Mouse (Mus musculus) lung, postnatal 36 days (tissue): ENCODE measurements at regions not wholly inside any gene's neighbourhood (a gene's known extent, or its start where the extent isn't known, plus 50 kb on each side); places are given as distances from the start of the nearest gene placed in this dataset.

Source experiments
- DNase-seq: peaks from one replicate; pipeline ENCODE4 v3.0.0; 2022; ENCODE audit warnings: mixed read lengths

DNA sequence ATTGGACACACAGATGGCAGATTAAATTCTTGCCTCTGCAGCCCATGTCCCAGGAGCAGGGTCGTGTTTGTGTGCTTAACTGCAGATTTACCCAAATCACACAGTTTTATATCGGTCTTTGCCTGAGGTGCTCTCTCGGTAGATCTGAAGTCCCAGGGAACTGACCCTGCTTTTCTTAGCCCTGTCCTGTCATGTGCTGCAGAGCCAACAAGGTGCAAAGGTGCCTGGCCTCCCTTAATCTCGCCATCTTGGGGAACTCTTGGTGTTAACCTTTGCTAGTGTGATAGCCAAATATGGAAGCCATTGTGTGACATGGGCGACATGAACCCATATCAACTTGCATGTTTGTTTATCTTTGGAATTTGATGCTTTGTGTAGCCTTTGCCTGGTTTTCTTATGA lies 107.1 kb upstream of the Lyplal1 start:
- no peak for DNase-seq

DNA sequence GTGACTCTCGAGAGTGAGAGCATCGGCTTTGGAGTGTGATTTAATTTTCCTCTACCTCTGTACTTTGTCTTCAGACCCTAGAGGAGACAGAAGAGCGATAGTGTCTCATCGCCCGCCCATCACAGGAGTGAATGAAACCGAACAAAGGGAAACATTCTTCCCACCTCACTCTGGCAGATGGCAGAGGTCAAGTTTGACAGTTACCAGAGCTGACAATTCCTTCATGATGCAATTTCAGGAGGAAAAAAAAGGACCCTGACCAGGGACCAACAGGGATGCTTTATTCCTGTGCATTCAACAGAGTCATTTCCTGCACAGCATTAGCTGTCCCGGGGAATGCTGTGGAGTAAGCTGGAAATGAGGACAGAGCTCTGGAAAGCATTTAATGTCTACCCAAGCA lies 106.3 kb upstream of the Lyplal1 start:
- DNase-seq = no peak

DNA sequence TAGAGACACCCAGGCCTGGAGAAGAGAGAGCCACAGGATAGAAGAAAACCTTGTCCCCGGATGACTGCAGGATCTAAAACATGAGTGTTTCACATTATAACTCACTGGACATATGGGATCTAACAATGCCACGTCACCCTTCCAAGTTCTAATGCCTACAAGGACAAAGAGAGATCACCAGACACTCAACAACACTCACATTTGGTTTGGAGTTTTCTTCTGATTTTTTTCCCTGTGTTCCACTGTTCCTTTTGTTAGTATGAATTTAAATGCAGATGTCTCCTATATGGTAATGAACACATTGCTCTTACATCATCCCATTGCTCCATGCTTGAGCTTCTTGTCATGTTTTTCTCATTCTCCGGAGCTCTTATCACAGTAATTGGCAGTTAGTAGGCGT lies 101.9 kb upstream of the Lyplal1 start:
- no peak for DNase-seq

DNA sequence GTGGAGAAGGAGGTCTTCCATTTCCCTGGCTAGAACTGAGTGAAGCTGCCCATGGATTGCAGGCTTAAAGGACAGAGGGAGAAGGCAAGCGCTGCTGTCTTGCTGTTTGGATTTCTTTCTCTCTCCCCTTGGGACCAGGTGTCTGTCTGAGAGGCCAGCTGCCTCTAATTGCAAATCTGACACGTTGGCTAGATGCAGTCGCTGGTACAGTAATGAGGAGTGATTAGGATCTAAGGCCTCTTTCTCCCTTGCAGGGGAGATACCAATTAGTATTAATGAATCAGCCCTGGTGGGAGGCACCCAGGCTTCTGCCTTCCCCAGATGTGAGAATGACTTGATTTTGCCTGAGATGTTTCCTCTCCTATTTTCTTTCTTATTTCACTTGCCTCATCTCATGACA lies 100.1 kb upstream of the Lyplal1 start:
- DNase-seq = no peak

DNA sequence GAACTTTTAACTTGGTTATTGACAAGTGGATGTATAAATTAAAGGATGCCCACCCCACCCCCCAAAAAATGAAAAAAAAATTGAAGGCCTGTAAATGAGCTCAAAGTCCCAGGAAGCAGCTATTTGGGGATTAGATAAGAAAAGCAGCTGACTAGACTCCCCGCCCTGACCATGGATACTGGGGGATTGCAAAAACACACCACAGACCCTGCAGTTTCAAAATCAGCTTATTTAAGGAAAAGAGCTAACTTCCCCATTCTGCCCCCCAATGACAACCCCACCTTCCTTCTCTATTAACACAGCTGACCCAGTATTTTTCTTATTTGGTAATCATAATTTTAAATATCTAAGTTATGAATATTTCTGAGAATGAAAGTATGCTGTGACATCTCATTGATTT lies 87.0 kb upstream of the Lyplal1 start:
- peak; percentile 27 for DNase-seq

DNA sequence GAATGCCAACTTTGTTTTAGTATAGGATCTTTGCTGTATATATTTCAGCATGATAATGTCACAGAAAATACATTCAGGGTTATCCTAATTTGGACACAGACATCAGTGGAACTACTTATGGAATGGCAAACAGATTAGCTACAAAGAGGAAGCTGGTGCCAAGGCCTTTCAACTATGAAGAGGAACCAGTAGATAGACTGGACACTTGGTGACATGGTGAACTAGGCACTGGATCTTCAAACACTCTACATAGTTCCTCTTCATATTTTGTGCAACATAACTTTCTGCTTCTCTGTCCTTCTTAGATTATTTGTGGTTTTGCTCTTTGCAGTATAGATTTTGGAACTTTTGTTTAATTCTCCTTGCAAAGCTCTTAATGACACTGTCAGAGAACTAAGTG lies 85.4 kb upstream of the Lyplal1 start:
- peak; percentile 21 for DNase-seq

DNA sequence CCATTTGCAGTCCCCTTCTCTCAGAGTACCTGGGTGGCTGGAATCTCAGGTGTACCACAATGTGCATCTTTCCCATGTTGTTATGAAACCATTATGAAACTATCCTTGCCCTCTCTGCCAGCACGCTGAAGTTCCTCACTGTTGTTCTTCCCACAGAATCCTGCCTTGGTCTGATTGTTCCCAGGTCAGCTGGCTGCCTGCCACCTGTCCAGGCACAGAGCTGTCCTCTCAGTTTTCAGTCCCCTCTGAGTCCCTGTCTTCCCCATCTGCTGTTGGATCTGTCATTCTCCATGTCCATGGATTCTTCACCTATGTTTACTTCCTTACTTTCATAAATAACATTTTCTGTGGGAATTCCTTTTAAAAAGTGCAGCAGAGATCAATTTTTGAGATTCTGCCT lies 81.3 kb upstream of the Lyplal1 start:
- DNase-seq = no peak

DNA sequence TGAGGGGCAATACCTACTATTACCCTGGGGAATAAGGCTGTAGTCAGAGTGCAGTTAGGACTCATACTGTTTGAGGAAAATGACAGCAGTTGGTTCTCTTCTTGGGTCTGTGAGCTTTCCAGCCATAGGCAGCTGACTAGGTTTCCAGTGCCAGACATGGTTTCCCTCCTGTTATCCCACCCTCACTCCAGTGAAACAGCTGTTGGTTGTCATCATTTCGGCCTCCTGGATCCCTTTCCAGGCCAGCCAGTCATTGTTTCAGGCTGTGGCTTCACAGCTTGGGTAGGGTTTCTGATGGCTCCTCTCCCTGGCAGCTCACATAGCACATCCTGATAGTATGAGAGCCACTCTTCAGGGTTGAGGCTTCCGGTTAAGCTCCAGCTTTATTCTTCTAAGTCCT lies 79.9 kb upstream of the Lyplal1 start:
- DNase-seq = peak; percentile 43

DNA sequence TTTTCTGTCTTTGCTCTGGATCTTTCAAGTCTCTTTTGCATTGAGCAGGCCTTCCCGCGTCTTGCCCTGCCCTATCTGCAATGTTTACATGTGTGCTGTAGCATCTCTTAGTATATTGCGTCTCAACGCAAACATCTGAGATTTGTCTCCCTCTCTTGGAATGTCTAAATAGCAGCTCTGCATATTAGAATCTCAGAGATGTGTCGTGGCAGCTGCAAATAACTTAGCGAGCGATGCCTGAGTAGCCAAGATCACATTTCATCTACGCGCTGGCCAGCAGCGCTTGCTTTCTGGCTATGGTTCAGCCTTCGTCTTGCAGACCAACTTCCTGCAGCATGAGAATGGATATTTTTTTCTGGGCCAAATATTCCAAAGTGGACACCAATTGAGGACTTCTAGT lies 72.3 kb upstream of the Lyplal1 start:
- peak; percentile 31 for DNase-seq

DNA sequence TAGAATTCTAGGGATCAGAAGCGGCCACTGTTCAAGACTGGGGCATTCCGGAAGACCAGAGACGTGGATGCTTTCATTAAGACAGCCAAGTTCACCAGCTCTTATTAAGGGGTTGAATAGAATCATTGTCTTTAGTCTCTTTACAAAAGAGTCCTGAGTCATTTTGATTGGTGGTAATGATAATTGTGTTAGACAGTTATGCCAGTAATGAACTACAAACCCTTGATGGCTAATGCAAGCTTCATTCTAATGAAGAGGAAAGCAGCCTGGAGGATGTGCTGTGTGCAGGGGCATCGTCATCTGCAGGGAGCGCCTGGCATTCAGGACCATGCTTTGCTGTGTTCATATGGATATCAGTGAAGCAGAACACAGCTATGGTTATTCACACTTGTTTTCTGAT lies 70.3 kb upstream of the Lyplal1 start:
- DNase-seq = no peak

DNA sequence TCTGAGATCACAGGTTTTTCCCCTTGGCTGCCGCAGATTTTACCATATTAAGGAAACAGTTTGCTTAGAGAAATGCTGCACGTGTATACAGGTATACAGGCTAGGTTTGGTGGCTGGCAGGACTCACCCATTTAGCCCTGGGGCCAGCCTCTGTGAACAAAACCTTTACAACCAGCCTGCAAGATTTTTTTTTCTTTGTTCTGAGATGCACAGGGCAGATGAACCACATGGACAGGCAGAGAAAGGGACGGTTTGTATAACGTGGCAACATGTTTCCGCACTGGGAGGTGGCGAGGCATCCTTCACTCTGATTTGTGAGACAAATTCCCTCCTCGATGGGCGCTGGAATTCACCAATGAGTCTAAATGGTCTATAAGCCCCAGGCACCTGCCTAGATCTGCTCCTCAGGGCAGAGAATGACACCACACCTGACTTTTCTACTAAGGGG lies 66.1 kb upstream of the Lyplal1 start:
- no peak for DNase-seq

DNA sequence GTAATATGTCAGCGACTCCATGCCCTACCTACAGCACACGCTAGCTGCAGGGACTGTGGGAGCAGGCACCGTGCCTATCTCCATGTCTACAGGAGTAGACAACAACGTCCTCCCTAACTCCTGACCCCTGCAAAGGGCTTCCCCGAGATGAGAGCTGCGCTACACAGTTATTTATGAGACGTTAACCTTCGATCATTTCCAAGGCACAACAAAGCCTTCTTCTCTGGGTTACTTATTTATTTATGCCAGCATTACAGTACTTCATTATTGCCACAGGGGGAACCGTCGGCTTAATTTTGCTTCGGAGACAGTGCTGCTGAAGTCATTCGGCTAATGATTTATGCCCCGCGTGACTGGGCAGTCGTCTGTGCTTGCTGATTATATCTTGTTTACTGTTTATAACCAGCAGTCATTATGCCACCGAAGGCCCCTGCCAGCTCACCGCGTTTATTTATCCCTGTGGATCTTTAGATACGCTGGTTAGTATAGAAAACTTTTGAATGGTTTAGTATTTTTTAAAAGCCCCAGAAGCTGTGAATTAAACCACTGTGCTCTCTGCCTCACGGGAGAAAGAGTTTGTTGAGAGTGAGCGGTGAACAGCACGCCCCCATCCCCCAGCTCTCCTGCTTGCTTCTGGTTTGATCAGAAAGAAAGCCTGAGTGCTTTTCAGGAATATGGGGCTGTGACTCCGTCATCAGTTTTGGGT lies 65.5 kb upstream of the Lyplal1 start:
- DNase-seq = peak; percentile 80

DNA sequence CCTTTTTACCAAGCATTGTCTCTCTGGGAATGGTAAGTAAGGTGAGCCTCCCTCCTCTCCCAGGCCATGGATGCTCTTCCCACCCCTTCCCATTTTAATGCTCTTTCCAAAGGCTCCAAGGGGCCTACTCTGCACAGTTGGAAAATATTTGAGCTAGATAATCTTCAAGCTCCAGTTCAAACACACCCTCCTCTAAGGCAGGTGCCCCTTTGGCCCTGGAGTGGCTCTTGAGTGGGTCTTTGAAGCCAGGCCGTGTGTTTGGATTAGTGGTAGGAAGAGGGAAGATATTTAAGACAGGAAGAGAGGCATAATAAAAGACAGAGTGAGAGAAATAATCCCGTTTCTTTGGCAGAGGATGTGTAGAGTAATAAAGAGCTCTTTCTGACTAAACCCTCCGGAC lies 59.9 kb upstream of the Lyplal1 start:
- no peak for DNase-seq

DNA sequence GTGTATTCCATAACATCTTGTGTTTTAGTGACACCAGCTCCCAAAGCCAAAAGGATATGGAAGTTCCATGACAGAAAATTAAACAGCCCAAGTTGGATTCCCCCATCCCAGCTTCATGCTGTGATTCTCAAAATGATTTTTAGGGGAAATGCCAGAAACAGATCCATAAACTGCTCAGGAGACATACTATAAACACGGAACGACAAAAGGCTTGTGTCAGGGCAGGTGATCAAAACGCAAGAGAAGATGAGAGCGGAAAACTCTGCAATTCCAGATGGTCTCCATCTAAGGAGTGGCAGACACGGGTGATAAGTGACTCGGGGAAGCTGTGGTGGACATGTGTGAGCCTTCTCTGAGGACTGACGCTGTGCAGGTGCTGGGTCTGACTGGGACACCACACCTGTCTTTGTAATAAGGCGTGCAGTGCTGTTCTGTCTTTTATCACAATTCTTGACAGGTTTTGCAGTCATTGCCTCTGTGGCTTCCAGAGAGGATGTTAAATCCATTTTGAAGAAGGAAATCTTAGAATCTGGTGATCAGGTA lies 56.4 kb upstream of the Lyplal1 start:
- no peak for DNase-seq

DNA sequence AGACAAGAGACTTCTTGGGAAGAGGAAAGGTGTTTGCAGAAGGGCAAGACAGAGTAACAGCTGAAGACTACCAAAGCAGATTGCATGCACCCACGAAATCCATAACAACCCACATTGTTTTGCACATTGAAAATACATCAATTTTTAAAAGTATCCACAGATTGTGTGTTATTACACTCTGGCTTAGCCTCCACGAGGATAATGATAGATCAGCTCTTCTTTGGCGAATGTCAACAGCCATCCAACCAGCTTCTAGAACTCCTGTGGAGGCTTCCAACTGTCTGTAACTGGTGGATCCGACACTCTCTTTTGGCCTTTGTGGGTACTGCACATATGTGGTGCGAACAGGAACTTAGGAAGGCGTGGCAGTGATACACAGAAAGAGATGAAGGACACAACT lies 54.6 kb upstream of the Lyplal1 start:
- no peak for DNase-seq
